Mouse (Mus musculus) cerebellum, postnatal 36 days (tissue): ENCODE data around the gene Eif3d.

Source experiments
- DNase-seq, 2 experiments: peaks; one replicate each; pipeline ENCODE4 v3.0.0; 2021 to 2022; ENCODE audit warnings: mixed read lengths in 2 of 2

Eif3d gene

GRCm38 (mm10) chr15:77916851-77917544 lies 53.6 kb downstream of the Eif3d start:
- DNase-seq, result peak; percentile 92 to 98

GRCm38 (mm10) chr15:77915287-77915686 lies 55.3 kb downstream of the Eif3d start:
- no peak for DNase-seq

- no peak for DNase-seq
These were observed 56.1 kb downstream of the Eif3d start for GRCm38 (mm10) chr15:77914507-77914906.

- DNase-seq, result no peak
These were observed 57.6 kb downstream of the Eif3d start for GRCm38 (mm10) chr15:77913054-77913453.

DNA sequence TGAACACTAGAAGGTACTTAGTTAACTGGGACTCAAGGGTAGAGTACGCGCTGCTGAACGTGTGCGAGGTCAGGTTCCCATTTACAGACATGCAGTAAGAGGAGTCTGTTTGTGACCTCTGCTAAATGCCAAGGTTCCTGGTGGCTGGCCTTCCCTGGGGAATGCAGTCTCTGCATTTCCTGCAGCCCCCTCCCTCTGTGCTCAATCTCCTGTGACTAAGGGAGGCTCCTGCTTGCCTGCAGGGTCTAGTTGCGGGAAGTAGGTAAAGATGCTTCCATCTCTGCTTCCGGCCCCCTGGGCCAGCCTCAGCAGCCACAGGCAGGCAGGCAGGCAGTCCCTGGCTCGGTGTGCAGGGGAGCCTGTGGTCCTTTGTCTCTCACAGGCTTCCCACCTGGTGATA lies 58.0 kb downstream of the Eif3d start:
- no peak for DNase-seq

GRCm38 (mm10) chr15:77912048-77912447 lies 58.6 kb downstream of the Eif3d start:
- no peak for DNase-seq

GRCm38 (mm10) chr15:77911065-77911464 lies 59.5 kb downstream of the Eif3d start:
- no peak for DNase-seq
